Comparison of ENCODE assay signal across 8 mouse cellular contexts in the genomic region with DNA sequence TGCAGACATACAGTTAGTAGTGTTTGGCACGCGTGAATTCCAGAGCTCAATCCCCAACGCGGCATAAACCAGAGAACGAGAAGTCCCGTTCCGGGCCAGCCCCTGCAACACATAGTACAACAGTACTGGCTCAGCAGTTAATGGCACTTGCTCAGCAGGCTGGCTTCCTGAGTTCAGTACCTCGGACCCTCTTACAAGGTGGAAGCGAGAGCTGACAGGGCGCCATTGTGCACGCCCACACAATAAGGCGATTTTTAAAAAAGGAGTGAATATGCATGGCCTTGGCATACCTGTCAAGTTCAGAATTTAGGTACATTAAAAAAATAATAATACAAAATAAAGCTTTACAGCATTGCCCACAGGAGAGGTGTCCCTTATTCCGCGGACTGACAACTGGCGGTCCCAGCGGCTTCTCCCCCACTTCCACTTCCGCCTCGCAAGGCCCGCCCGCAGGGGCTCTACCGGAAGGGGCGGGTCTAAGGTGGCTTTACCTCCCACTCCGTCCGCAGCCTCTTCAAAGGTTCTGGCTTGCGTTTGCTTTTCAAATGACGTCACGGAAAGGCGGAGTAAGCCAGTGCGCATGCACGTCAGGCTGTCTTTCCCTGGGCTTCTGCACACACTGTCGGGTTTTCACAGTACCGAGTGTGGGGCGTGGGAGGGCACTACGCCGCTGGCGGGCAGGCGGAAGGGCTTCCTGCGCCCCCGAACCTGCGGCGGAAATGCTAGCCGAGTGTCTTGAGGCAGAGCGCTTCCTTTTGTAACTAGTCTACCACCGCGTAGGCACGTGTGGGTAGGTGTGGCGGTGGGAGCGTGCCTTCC. TPM values are rescaled to one million over a fixed set of nuclear protein-coding genes. Genes with fewer than 3 reads are reported as not detected.
DNase-seq lines count a peak whose midpoint lies in the region; ATAC-seq lines count a peak whose summit lies in the region.

No protein-coding gene starts in this region.

- ATAC-seq in inflammation-experienced regulatory T-cells, adult 6 months, result peak; percentile 86
- ATAC-seq in megakaryocyte-erythroid progenitor cell, adult 5-6 weeks (replicated peaks; ENCODE audit: low FRiP score, low TSS enrichment, poor library complexity, severe bottlenecking), result peak; percentile 92

- intact Hi-C loops in gastrocnemius, postnatal 14 days (cut with DNase I; ENCODE audit: low total_unique reads), result no loop called here
- intact Hi-C loops in left cerebral cortex, postnatal 10 days (cut with DNase I), result no loop called here

- peak; percentile 97 to 98 for DNase-seq in adrenal gland, adult (ENCODE audit: inconsistent age in 2 of 2, low spot score in 1 of 2)
- DNase-seq in embryo, embryonic 10.5 days (ENCODE audit: low spot score), result peak; percentile 99
- peak; percentile 95 for DNase-seq in gastrocnemius, postnatal 14 days
- peak; percentile 95 to 96 for DNase-seq in left cerebral cortex, postnatal 10 days (ENCODE audit: extremely low spot score in 1 of 2, low spot score in 2 of 2)
- DNase-seq in right cerebral cortex, postnatal 25 days, result peak; percentile 95
- DNase-seq in urinary bladder, postnatal 4 days (ENCODE audit: low spot score in 2 of 2), result peak; percentile 92

RNA-seq across cellular contexts. Expression of a gene that starts 5.4 kb away (rescaled TPM):
- total RNA-seq in gastrocnemius, postnatal 14 days (2021), result 1 to 10 TPM; 2.3 to 3.2 TPM
- polyA plus RNA-seq in inflammation-experienced regulatory T-cells, adult 6 months (2017; shearing (Covaris generic)), result 10 to 100 TPM in 2 of 3 experiments, 1 to 10 TPM in 1; 8.2 to 16.0 (median 15.3) TPM
- total RNA-seq in left cerebral cortex, postnatal 10 days (2021), result 1 to 10 TPM; 4.6 to 5.4 TPM
- 6.6 and 6.9 TPM in 2 replicates for total RNA-seq in megakaryocyte-erythroid progenitor cell, adult 5-6 weeks (2014; fragmentation: Nextera tagmentation)
- 12.0 and 13.1 TPM in 2 replicates for total RNA-seq in megakaryocyte-erythroid progenitor cell, adult 5-6 weeks (2017)

RNA-seq across cellular contexts. Expression of a gene that starts 20.3 kb away (rescaled TPM):
- total RNA-seq in gastrocnemius, postnatal 14 days (2021), result 1 to 10 TPM; 1.6 to 2.0 TPM
- 1 to 10 TPM; 3.9 to 6.5 (median 5.1) TPM for polyA plus RNA-seq in inflammation-experienced regulatory T-cells, adult 6 months (2017; shearing (Covaris generic))
- 1 to 10 TPM; 1.8 to 2.8 TPM for total RNA-seq in left cerebral cortex, postnatal 10 days (2021)
- 1.0 TPM in 1 of 2 replicates, not detected in the other for total RNA-seq in megakaryocyte-erythroid progenitor cell, adult 5-6 weeks (2014; fragmentation: Nextera tagmentation)
- total RNA-seq in megakaryocyte-erythroid progenitor cell, adult 5-6 weeks (2017), result 0.19 and 0.50 TPM in 2 replicates

RNA-seq across cellular contexts. Expression of a gene that starts 28.3 kb away (rescaled TPM):
- 1 to 10 TPM; 6.0 to 8.4 TPM for total RNA-seq in gastrocnemius, postnatal 14 days (2021)
- polyA plus RNA-seq in inflammation-experienced regulatory T-cells, adult 6 months (2017; shearing (Covaris generic)), result 100 to 1,000 TPM; 208 to 375 (median 335) TPM
- 1 to 10 TPM; 1.8 to 3.0 TPM for total RNA-seq in left cerebral cortex, postnatal 10 days (2021)
- total RNA-seq in megakaryocyte-erythroid progenitor cell, adult 5-6 weeks (2014; fragmentation: Nextera tagmentation), result 16.3 and 37.9 TPM in 2 replicates
- 2.8 and 12.9 TPM in 2 replicates for total RNA-seq in megakaryocyte-erythroid progenitor cell, adult 5-6 weeks (2017)

RNA-seq across cellular contexts. Expression of a gene that starts 34.3 kb away (rescaled TPM):
- total RNA-seq in gastrocnemius, postnatal 14 days (2021), result 1 to 10 TPM in 1 of 2 experiments, under 1 TPM in 1; 0.80 to 1.4 TPM
- polyA plus RNA-seq in inflammation-experienced regulatory T-cells, adult 6 months (2017; shearing (Covaris generic)), result 10 to 100 TPM; 16.6 to 23.0 (median 20.6) TPM
- total RNA-seq in left cerebral cortex, postnatal 10 days (2021), result 1 to 10 TPM; 1.4 to 2.1 TPM
- total RNA-seq in megakaryocyte-erythroid progenitor cell, adult 5-6 weeks (2014; fragmentation: Nextera tagmentation), result 0.42 TPM in 1 of 2 replicates, not detected in the other
- not detected in 2 replicates for total RNA-seq in megakaryocyte-erythroid progenitor cell, adult 5-6 weeks (2017)

RNA-seq across cellular contexts. Expression of a gene that starts 43.1 kb away (rescaled TPM):
- total RNA-seq in gastrocnemius, postnatal 14 days (2021), result 1 to 10 TPM; 7.2 to 9.5 TPM
- 10 to 100 TPM in 2 of 3 experiments, 1 to 10 TPM in 1; 5.0 to 15.1 (median 10.5) TPM for polyA plus RNA-seq in inflammation-experienced regulatory T-cells, adult 6 months (2017; shearing (Covaris generic))
- total RNA-seq in left cerebral cortex, postnatal 10 days (2021), result 10 to 100 TPM; 15.0 to 17.8 TPM
- 20.6 and 27.2 TPM in 2 replicates for total RNA-seq in megakaryocyte-erythroid progenitor cell, adult 5-6 weeks (2014; fragmentation: Nextera tagmentation)
- total RNA-seq in megakaryocyte-erythroid progenitor cell, adult 5-6 weeks (2017), result 15.5 and 39.4 TPM in 2 replicates

Comparison
In these comparisons a context has a peak if more than half of its experiments do, and no peak if none do; other contexts are left out.
1. Peak in every context shown above with its lines: DNase-seq and ATAC-seq.